Mouse (Mus musculus): Measurements from ENCODE around the gene Olfr313. TPM values are rescaled to one million over a fixed set of nuclear protein-coding genes. Genes with fewer than 3 reads are reported as not detected.
"Not testable (repeated sequence)": the region's sequence is repeated elsewhere in the genome, so short reads cannot be mapped to it uniquely, and the experiment has no call there.

The Olfr313 gene
- not detected in 2 replicates for polyA plus RNA-seq (2012; rRNA removed)

- H3K36me3 ChIP-seq (ENCODE audit: control insufficient read depth, insufficient read depth, low read length); H3K27ac ChIP-seq (ENCODE audit: insufficient read depth, low read depth, low read length); H3K4me1 ChIP-seq (ENCODE audit: control insufficient read depth, insufficient read depth, low read length); H3K4me3 ChIP-seq (ENCODE audit: insufficient read depth, low read depth, low read length); H3K27me3 ChIP-seq (replicated peaks; ENCODE audit: control insufficient read depth, insufficient read depth, low read length); DNase-seq: not testable (repeated sequence)
- WGBS = 54% methylated on average over 1 of the region's 1 CpGs
Measured at GRCm38 (mm10) chr11:58814700-58815099, at the start of gene Olfr313. Gene Olfr313, plus strand, starts transcription at chr11:58815000.

- no peaks in the 10 kb centered on the region for H3K27me3 ChIP-seq (replicated peaks; ENCODE audit: control insufficient read depth, insufficient read depth, low read length)
- DNase-seq = no peak
- TF ChIP-seq CTCF (conservative IDR thresholded peaks at IDR 0.05; ENCODE audit: insufficient read depth, insufficient read length, low read depth, low read length) = no peak
- no peak for TF ChIP-seq POLR2A (IDR thresholded peaks at IDR 0.05; ENCODE audit: low read depth, low read length)
- H3K27ac ChIP-seq (ENCODE audit: insufficient read depth, low read depth, low read length) = no peak within 1 kb of the TSS
- no peaks in the 10 kb centered on the region for H3K4me1 ChIP-seq (ENCODE audit: control insufficient read depth, insufficient read depth, low read length)
- no peaks in the 10 kb centered on the region for H3K36me3 ChIP-seq (ENCODE audit: control insufficient read depth, insufficient read depth, low read length)
- no peak within 1 kb of the TSS for H3K4me3 ChIP-seq (ENCODE audit: insufficient read depth, low read depth, low read length)
Measured at GRCm38 (mm10) chr11:58772888-58773287, 41.9 kb upstream of the Olfr313 start, which contains the start of gene Olfr315. Gene Olfr315, plus strand, starts transcription at chr11:58773188.

GRCm38 (mm10) chr11:58782480-58783089 is 32.2 kb upstream of the Olfr313 start, which contains the start of gene Olfr314:
Gene Olfr314, plus strand, starts transcription at chr11:58782952.
- Histone ChIP-seq H3K27ac (ENCODE audit: insufficient read depth, low read depth, low read length) (no peak within 1 kb of the TSS), H3K36me3 (ENCODE audit: control insufficient read depth, insufficient read depth, low read length) (no peaks in the 10 kb centered on the region), H3K4me3 (ENCODE audit: insufficient read depth, low read depth, low read length) (no peak within 1 kb of the TSS), H3K4me1 (ENCODE audit: control insufficient read depth, insufficient read depth, low read length) (no peaks in the 10 kb centered on the region), H3K27me3 (replicated peaks; ENCODE audit: control insufficient read depth, insufficient read depth, low read length) (no peaks in the 10 kb centered on the region)
- DNase-seq = no peak
- no peak for TF ChIP-seq POLR2A (IDR thresholded peaks at IDR 0.05; ENCODE audit: low read depth, low read length)
- TF ChIP-seq CTCF (conservative IDR thresholded peaks at IDR 0.05; ENCODE audit: insufficient read depth, insufficient read length, low read depth, low read length) = no peak
- 65% methylated on average over 6 of the region's 6 CpGs for WGBS

- no peaks in the 10 kb centered on the region for H3K4me1 ChIP-seq (ENCODE audit: control insufficient read depth, insufficient read depth, low read length)
- H3K27ac ChIP-seq (ENCODE audit: insufficient read depth, low read depth, low read length) = no peak overlapping the region
- H3K4me3 ChIP-seq (ENCODE audit: insufficient read depth, low read depth, low read length) = no peak overlapping the region
- no peaks in the 10 kb centered on the region for H3K36me3 ChIP-seq (ENCODE audit: control insufficient read depth, insufficient read depth, low read length)
- H3K27me3 ChIP-seq (replicated peaks; ENCODE audit: control insufficient read depth, insufficient read depth, low read length) = no peaks in the 10 kb centered on the region
- no peak for DNase-seq
- 77% methylated on average over 2 of the region's 2 CpGs for WGBS
- TF ChIP-seq CTCF (conservative IDR thresholded peaks at IDR 0.05; ENCODE audit: insufficient read depth, insufficient read length, low read depth, low read length) (no peak), POLR2A (IDR thresholded peaks at IDR 0.05; ENCODE audit: low read depth, low read length) (no peak)
Measured at GRCm38 (mm10) chr11:58784182-58784581, 30.6 kb upstream of the Olfr313 start.

GRCm38 (mm10) chr11:58787651-58788050 is 27.1 kb upstream of the Olfr313 start:
- H3K36me3 ChIP-seq (ENCODE audit: control insufficient read depth, insufficient read depth, low read length) = no peaks in the 10 kb centered on the region
- no peak overlapping the region for H3K4me3 ChIP-seq (ENCODE audit: insufficient read depth, low read depth, low read length)
- no peaks in the 10 kb centered on the region for H3K4me1 ChIP-seq (ENCODE audit: control insufficient read depth, insufficient read depth, low read length)
- TF ChIP-seq CTCF (conservative IDR thresholded peaks at IDR 0.05; ENCODE audit: insufficient read depth, insufficient read length, low read depth, low read length) (no peak), POLR2A (IDR thresholded peaks at IDR 0.05; ENCODE audit: low read depth, low read length) (no peak)
- no peaks in the 10 kb centered on the region for H3K27me3 ChIP-seq (replicated peaks; ENCODE audit: control insufficient read depth, insufficient read depth, low read length)
- H3K27ac ChIP-seq (ENCODE audit: insufficient read depth, low read depth, low read length) = no peak overlapping the region
- WGBS = 93% methylated on average over 10 of the region's 10 CpGs
- DNase-seq = no peak

GRCm38 (mm10) chr11:58788346-58788745 is 26.5 kb upstream of the Olfr313 start:
- WGBS = 71% methylated on average over 8 of the region's 8 CpGs
- Histone ChIP-seq H3K4me1 (ENCODE audit: control insufficient read depth, insufficient read depth, low read length) (no peaks in the 10 kb centered on the region), H3K27ac (ENCODE audit: insufficient read depth, low read depth, low read length) (no peak overlapping the region), H3K4me3 (ENCODE audit: insufficient read depth, low read depth, low read length) (no peak overlapping the region), H3K27me3 (replicated peaks; ENCODE audit: control insufficient read depth, insufficient read depth, low read length) (no peaks in the 10 kb centered on the region), H3K36me3 (ENCODE audit: control insufficient read depth, insufficient read depth, low read length) (no peaks in the 10 kb centered on the region)
- DNase-seq = no peak
- no peak for TF ChIP-seq CTCF (conservative IDR thresholded peaks at IDR 0.05; ENCODE audit: insufficient read depth, insufficient read length, low read depth, low read length)
- TF ChIP-seq POLR2A (IDR thresholded peaks at IDR 0.05; ENCODE audit: low read depth, low read length) = no peak

- no peak for TF ChIP-seq POLR2A (IDR thresholded peaks at IDR 0.05; ENCODE audit: low read depth, low read length)
- TF ChIP-seq CTCF (conservative IDR thresholded peaks at IDR 0.05; ENCODE audit: insufficient read depth, insufficient read length, low read depth, low read length) = no peak
- no peak for DNase-seq
- no peaks in the 10 kb centered on the region for H3K27me3 ChIP-seq (replicated peaks; ENCODE audit: control insufficient read depth, insufficient read depth, low read length)
- no peak overlapping the region for H3K4me3 ChIP-seq (ENCODE audit: insufficient read depth, low read depth, low read length)
- H3K36me3 ChIP-seq (ENCODE audit: control insufficient read depth, insufficient read depth, low read length) = no peaks in the 10 kb centered on the region
- WGBS = 34% methylated on average over 3 of the region's 3 CpGs
- no peaks in the 10 kb centered on the region for H3K4me1 ChIP-seq (ENCODE audit: control insufficient read depth, insufficient read depth, low read length)
- no peak overlapping the region for H3K27ac ChIP-seq (ENCODE audit: insufficient read depth, low read depth, low read length)
Measured at GRCm38 (mm10) chr11:58789532-58789931, 25.3 kb upstream of the Olfr313 start.
